Mouse (Mus musculus) gastrocnemius, postnatal 25 days (tissue): ENCODE results near the gene Zfp972. TPM values are rescaled to one million over a fixed set of nuclear protein-coding genes. Genes with fewer than 3 reads are reported as not detected.
"Not testable (repeated sequence)": the region's sequence is repeated elsewhere in the genome, so short reads cannot be mapped to it uniquely, and the experiment has no call there.

ENCODE experiments used
- DNase-seq: peaks from one replicate; pipeline ENCODE4 v3.0.0; 2022
- long read RNA-seq, 2 experiments: library from polyadenylated mRNA; stranded (forward); transcript quantifications; one replicate each; pipeline ENCODE4 v2.0.0; 2021
- total RNA-seq, 2 experiments: library from RNA; stranded (reverse); gene quantifications; 1 replicate in 1 of 2; 2 replicates in 1 of 2; pipeline ENCODE4 v1.2.3; 2021

The Zfp972 gene
- total RNA-seq, result under 1 TPM; 0.54 to 0.70 TPM
- long read RNA-seq, experiment 1, result 0 reads
- long read RNA-seq, experiment 2, result 0 reads

GRCm38 (mm10) chr2:177925563-177926103, at the start of gene Zfp972:
Gene Zfp972 (minus strand): TSS chr2:177925613.
- not testable (repeated sequence) for DNase-seq

GRCm38 (mm10) chr2:177974814-177975213, 49.4 kb upstream of the Zfp972 start:
- DNase-seq, result not testable (repeated sequence)

- peak; percentile 88 for DNase-seq
These were observed 31.7 kb upstream of the Zfp972 start, which contains the start of gene Gm14326 for GRCm38 (mm10) chr2:177957145-177957544. Gene Gm14326 (minus strand): TSS chr2:177957297.

- DNase-seq, result peak; percentile 8
These were observed 31.3 kb upstream of the Zfp972 start for GRCm38 (mm10) chr2:177956734-177957133.

- DNase-seq, result not testable (repeated sequence)
These were observed 22.1 kb downstream of the Zfp972 start for GRCm38 (mm10) chr2:177903276-177903675.

GRCm38 (mm10) chr2:177898171-177898570, 27.2 kb downstream of the Zfp972 start:
- not testable (repeated sequence) for DNase-seq

GRCm38 (mm10) chr2:177897046-177897578, 28.3 kb downstream of the Zfp972 start, which contains the start of gene Gm14327:
Gene Gm14327 (plus strand): TSS chr2:177897096.
- DNase-seq, result not testable (repeated sequence)

GRCm38 (mm10) chr2:177887743-177888142, 37.7 kb downstream of the Zfp972 start:
- not testable (repeated sequence) for DNase-seq

- not testable (repeated sequence) for DNase-seq
These were observed 63.2 kb downstream of the Zfp972 start for GRCm38 (mm10) chr2:177862254-177862653.

Other genes starting within 250 kb of the Zfp972 start
- gene Gm14322, start 166.3 kb downstream of the Zfp972 start, total RNA-seq, result 10 to 100 TPM; 18.2 to 21.1 TPM
- 10 to 100 TPM; 72.1 to 76.5 TPM for gene Gm14325, start 85.3 kb downstream of the Zfp972 start, total RNA-seq
- 1 to 10 TPM; 3.2 to 3.5 TPM for gene Gm14327, start 28.5 kb downstream of the Zfp972 start, total RNA-seq
- 10 to 100 TPM; 25.2 to 27.4 TPM for gene Gm14326, start 31.7 kb upstream of the Zfp972 start, total RNA-seq
- gene Zfp971, start 97.7 kb upstream of the Zfp972 start, total RNA-seq, result 10 to 100 TPM; 19.9 to 28.8 TPM
- 10 to 100 TPM in 1 of 2 experiments, 1 to 10 TPM in 1; 9.3 to 11.1 TPM for gene Zfp931, start 152.9 kb upstream of the Zfp972 start, total RNA-seq
- gene Phactr3, start 193.4 kb upstream of the Zfp972 start, total RNA-seq, result not detected